Mouse (Mus musculus) midbrain, embryonic 10.5 days (tissue): ENCODE measurements at regions not wholly inside any gene's neighbourhood (a gene's known extent, or its start where the extent isn't known, plus 50 kb on each side); places are given as distances from the start of the nearest gene placed in this dataset.

ENCODE experiments used
- DNase-seq: peaks from one replicate; pipeline ENCODE4 v3.0.0-alpha.2; 2017; ENCODE audit warnings: low spot score
- H3K27ac ChIP-seq: fragments of 300-500 bp; sonication (generic); replicated peaks from 2 replicates; pipeline ENCODE4 v1.5.1; 2016; ENCODE audit warnings: mild to moderate bottlenecking
- H3K27me3 ChIP-seq: fragments of 300-500 bp; sonication (generic); 2 replicates; pipeline ENCODE4 v1.6.1; 2016; ENCODE audit warnings: low read depth, mild to moderate bottlenecking; ENCODE audit not compliant: poor library complexity, severe bottlenecking
- H3K36me3 ChIP-seq: fragments of 300-500 bp; sonication (generic); 2 replicates; pipeline ENCODE4 v1.6.1; 2016; ENCODE audit warnings: mild to moderate bottlenecking, moderate library complexity
- H3K4me1 ChIP-seq: fragments of 300-500 bp; sonication (generic); 2 replicates; pipeline ENCODE4 v1.6.1; 2016
- H3K4me3 ChIP-seq: fragments of 300-500 bp; sonication (generic); 2 replicates; pipeline ENCODE4 v1.5.1; 2016; ENCODE audit warnings: mild to moderate bottlenecking, moderate library complexity
- H3K9me3 ChIP-seq: fragments of 300-500 bp; sonication (generic); replicated peaks from 2 replicates; pipeline ENCODE4 v1.6.1; 2016; ENCODE audit warnings: mild to moderate bottlenecking
- WGBS: fragments of 180-500 bp; shearing (Covaris S2); methylation state at CpG from one replicate; pipeline ENCODE4 v1.1.7; 2016; 5-methylcytosine and 5-hydroxymethylcytosine counted together

DNA sequence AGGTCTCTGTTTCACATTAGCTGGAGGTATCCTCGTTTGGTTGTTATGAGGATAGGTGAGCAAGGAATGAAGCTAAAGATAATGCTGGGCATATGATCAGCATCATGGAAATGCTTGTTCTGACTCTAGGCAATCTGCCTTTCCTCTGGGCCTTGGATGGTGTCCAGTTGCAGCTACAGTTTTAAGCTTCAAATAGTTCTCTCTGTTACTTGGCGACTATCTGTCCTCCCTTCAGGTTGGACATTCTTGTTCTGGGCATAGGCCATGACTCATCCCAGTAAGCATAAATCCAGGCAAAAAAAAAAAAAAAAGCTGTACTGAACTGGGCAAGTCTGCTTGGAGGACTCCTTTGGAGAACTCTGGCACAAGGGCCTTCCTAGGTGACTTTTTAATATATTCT is 776.9 kb downstream of the Kcnma1 start:
- Histone ChIP-seq H3K9me3 (no peaks in the 10 kb centered on the region), H3K4me1 (0 out of 2 replicates have a peak, but pooled peaks cover 4% of the 10 kb centered on the region), H3K27me3 (no peaks in the 10 kb centered on the region), H3K36me3 (no peaks in the 10 kb centered on the region), H3K27ac (no peak overlapping the region), H3K4me3 (no peak overlapping the region)
- 86% methylated on average over 2 of the region's 2 CpGs for WGBS
- no peak for DNase-seq

DNA sequence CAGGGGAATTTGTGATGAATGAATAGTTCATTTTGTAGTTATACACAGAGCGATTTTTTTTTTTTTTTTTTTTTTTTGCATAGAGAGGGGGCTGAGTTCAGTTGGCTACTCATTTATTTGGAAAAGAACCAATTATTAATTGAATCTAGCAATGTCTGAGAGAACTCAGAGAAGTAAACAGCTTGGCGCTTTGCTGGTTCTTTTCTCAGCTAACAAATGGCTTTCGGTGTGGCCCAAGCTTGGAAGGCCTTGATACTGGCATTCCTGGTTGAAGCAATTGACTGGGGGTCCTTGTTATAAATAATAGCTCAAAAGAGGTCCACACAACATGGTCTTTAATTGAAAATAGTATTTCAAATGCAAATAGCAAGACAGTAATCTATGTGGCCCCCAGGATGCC is 815.6 kb downstream of the Kcnma1 start:
- Histone ChIP-seq H3K4me1 (no peaks in the 10 kb centered on the region), H3K27me3 (no peaks in the 10 kb centered on the region), H3K9me3 (no peaks in the 10 kb centered on the region), H3K4me3 (no peak overlapping the region), H3K36me3 (no peaks in the 10 kb centered on the region), H3K27ac (no peak overlapping the region)
- DNase-seq, result no peak
- 89% methylated on average over 3 of the region's 3 CpGs for WGBS

DNA sequence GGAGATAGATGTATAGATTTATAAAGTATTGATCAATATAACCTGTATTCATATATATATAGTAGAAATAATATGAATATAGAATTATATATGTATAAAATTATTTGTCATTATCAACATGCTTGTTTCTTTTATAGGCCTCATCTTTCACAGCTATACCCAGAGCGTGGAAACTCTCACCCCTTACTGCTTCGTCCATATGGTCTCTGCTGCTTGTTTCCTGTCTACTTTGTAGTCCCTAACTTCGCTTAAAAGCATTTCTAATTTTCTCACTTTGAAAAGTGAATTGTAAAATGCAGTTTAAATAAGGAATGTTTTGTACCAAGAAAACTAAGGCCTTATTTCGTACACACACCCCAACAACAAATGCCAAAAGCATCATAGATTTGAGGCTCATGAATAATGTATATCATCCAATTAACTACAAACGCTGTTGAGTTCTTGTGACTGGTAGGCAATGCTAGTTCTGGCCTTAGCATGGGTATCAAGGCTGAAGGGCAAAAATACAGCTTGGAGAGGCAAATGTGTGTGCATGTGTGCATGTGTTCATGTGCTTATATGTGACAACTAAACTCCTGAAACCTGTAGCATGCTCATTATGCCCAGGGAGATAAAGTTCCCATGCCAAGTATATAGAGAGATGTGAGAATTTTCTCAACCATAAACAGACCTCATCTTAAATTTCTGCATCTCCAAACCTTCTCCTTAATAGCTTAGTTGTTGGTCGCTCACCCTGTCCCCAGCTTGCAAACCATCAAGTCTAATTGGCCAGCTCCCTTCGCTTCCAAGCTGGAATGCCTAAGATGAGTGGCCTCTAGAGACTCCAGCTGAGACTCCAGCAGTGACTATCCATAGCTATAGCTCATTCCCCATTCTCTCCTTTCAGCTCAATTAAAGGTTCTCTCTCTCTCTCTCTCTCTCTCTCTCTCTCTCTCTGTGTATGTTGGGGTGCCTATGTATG is 819.4 kb downstream of the Kcnma1 start:
- 75% methylated on average over 7 of the region's 7 CpGs for WGBS
- no peaks in the 10 kb centered on the region for H3K36me3 ChIP-seq
- H3K4me1 ChIP-seq, result peaks cover 8% of the 10 kb centered on the region
- H3K4me3 ChIP-seq, result no peak overlapping the region
- no peaks in the 10 kb centered on the region for H3K27me3 ChIP-seq
- DNase-seq, result no peak
- H3K9me3 ChIP-seq, result no peaks in the 10 kb centered on the region
- no peak overlapping the region for H3K27ac ChIP-seq

DNA sequence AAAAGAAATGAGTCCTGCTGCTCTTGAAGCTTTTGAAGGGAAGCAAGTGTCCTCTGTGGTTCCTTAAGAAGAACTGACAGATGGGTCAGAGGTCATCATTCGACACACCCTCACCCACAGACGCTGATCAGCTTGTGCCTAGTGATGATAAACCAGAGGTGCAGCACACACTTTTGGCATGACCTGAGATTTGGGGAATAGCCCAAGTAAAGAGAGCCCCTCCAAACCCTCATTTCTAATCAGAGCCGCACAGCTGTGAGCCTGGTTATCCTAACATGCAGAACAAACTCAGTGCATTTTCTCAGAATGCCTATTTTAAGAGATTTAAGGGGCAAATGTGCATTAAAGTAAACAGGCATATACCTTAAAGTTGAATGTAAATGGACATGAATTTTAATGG is 821.7 kb downstream of the Kcnma1 start:
- Histone ChIP-seq H3K4me3 (no peak overlapping the region), H3K27me3 (no peaks in the 10 kb centered on the region), H3K9me3 (no peaks in the 10 kb centered on the region), H3K36me3 (no peaks in the 10 kb centered on the region), H3K4me1 (peaks cover 8% of the 10 kb centered on the region), H3K27ac (no peak overlapping the region)
- DNase-seq, result no peak
- 62% methylated on average over 3 of the region's 3 CpGs for WGBS

DNA sequence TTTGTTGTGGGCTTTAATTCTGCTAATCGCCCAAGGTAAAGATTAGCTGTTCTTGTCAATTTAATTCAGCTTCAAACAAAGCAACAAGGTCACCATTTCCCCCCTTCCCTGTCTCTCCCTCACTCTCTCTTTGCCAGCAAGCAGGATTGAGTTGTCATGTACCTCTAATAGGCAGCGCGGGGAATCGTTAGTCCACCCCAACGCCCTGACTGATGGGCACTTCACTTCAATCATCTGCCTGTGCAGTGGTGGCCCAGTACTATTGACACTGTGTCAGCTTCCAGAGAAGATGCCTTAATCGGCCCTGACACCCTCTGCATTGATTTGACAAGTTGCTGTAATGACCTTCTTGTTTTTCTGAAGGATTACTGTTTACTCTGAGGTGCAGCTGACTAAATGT is 828.9 kb downstream of the Kcnma1 start:
- Histone ChIP-seq H3K4me3 (no peak overlapping the region), H3K36me3 (no peaks in the 10 kb centered on the region), H3K9me3 (no peaks in the 10 kb centered on the region), H3K27me3 (no peaks in the 10 kb centered on the region), H3K4me1 (peaks cover 4% of the 10 kb centered on the region; the same call in 1 of the 2 replicates), H3K27ac (no peak overlapping the region)
- WGBS, result 60% methylated on average over 6 of the region's 6 CpGs
- peak; percentile 19 for DNase-seq

DNA sequence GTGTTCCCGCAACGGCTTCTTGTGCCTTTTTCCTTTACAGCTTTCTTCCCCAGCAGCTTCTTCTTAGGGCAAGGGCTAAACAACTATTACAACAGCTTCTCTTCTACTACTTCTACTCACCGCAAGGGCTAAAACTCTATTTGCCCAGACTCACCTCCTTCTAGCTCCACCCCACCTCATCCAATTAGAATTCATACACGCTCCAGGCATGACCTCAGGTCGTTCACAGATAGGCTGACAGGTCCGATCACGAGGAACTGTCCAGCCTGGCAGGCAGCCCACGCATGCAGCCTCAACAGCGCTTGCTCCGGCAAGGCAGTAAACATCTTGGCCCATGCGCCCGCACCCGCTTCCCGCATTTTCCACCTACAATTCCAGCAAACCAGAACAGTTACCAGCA is 844.9 kb downstream of the Kcnma1 start:
- Histone ChIP-seq H3K9me3 (no peaks in the 10 kb centered on the region), H3K4me1 (no peaks in the 10 kb centered on the region), H3K27ac (no peak overlapping the region), H3K27me3 (no peaks in the 10 kb centered on the region), H3K36me3 (no peaks in the 10 kb centered on the region), H3K4me3 (no peak overlapping the region)
- no peak for DNase-seq
- WGBS, result 84% methylated on average over 14 of the region's 14 CpGs

DNA sequence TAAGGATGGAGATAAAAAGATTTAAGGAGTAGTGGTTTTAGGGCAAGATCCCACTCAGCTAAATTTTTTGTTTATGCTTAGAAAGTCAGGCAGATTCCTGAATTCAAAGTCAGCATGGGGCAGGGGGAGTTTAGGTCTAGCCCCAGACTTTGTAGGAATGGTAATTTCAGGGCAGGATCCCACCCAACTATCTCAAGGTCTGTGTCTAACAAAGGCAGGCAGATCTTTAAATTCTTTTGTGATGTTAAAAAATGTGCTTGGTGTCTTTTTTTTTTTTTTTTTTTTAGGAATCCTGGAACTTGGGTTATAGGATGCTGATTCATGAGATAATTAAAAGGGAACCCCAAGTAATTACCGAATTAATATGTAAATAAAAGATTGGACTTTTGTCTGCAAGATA is 853.7 kb downstream of the Kcnma1 start:
- no peaks in the 10 kb centered on the region for H3K36me3 ChIP-seq
- no peaks in the 10 kb centered on the region for H3K4me1 ChIP-seq
- 76% methylated on average over 1 of the region's 1 CpGs for WGBS
- no peak overlapping the region for H3K4me3 ChIP-seq
- H3K9me3 ChIP-seq, result no peaks in the 10 kb centered on the region
- no peak overlapping the region for H3K27ac ChIP-seq
- H3K27me3 ChIP-seq, result no peaks in the 10 kb centered on the region
- DNase-seq, result no peak

DNA sequence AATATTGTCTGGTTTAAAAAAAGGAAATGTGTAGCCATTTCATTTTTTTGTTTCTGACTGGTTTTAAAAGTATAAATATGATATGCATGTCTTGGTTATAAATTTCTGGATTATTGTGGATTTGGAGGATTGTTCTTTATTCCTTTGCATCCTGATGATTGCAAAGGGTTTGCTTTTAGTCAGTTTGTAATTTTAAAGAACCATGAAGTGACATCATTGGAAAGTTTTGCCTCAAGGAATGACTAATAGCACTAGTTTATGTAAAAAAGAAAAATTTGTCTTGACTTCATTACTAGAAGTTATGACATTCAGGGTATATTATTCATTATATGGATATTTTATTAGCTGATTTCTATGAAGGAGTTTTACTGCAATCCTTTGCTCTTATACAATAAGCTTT is 863.9 kb downstream of the Kcnma1 start:
- Histone ChIP-seq H3K4me3 (no peak overlapping the region), H3K27ac (no peak overlapping the region), H3K36me3 (no peaks in the 10 kb centered on the region), H3K27me3 (no peaks in the 10 kb centered on the region), H3K9me3 (no peaks in the 10 kb centered on the region), H3K4me1 (no peaks in the 10 kb centered on the region)
- no peak for DNase-seq

DNA sequence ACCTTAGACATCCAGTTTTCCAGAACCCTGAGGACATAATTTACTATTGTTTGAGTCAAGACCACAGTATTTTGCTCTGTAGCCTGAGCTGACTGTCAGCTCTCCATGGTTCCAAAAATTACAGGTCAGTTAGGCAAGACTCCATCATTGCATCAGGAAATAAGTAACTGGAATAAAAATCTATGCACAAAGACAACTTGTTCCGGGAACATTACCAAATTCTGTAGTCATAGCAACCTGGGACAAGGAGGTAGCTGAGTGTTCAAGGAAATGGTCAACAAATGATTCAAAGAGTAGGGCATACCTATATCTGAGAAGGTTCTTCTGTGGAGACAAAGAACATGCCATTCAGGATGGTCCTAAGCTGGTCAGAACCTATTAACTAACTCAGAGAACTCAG is 867.3 kb downstream of the Kcnma1 start:
- no peak overlapping the region for H3K27ac ChIP-seq
- DNase-seq, result no peak
- WGBS, result 90% methylated on average over 1 of the region's 1 CpGs
- no peaks in the 10 kb centered on the region for H3K4me1 ChIP-seq
- no peaks in the 10 kb centered on the region for H3K9me3 ChIP-seq
- no peaks in the 10 kb centered on the region for H3K27me3 ChIP-seq
- H3K4me3 ChIP-seq, result no peak overlapping the region
- no peaks in the 10 kb centered on the region for H3K36me3 ChIP-seq

DNA sequence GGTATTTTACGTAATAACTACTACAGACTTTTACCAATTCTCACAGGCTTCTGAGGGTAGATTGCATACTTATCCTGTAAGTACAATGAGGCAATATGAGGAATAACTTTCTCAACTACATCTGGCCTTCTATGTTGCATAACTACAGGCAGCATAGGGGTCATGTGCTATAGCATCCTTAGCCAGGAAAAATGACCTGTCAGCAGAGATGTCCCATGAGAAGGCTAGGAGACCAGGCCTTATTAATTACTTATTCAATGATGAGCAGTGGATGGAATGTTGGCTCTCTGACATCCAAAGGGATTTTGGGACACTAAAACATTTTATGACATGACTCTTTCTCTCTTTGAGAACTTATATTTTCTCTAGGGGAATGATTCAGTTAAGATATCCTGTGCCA is 873.9 kb downstream of the Kcnma1 start:
- Histone ChIP-seq H3K4me3 (no peak overlapping the region), H3K27me3 (no peaks in the 10 kb centered on the region), H3K4me1 (no peaks in the 10 kb centered on the region), H3K36me3 (no peaks in the 10 kb centered on the region), H3K27ac (no peak overlapping the region), H3K9me3 (no peaks in the 10 kb centered on the region)
- 90% methylated on average over 1 of the region's 1 CpGs for WGBS
- no peak for DNase-seq

DNA sequence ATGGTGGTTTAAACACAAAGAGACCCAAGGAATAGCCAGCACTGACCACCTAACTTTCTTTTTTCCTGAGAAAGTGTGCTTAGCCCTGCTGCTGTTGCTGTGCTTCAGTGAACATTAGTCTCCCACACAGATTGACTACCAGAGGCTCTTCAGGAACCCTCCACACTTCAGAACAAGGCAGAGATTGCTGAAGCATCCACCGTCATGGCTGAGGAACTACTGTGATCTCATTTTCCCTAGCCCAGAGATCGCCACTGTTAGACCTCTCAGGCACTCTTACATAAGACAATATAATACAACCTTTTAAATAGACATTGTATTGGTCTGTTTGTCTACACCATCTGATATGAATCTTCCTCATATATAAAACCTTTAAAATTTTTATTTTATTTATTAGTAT is 879.6 kb downstream of the Kcnma1 start:
- H3K4me3 ChIP-seq, result no peak overlapping the region
- no peaks in the 10 kb centered on the region for H3K4me1 ChIP-seq
- no peaks in the 10 kb centered on the region for H3K9me3 ChIP-seq
- no peaks in the 10 kb centered on the region for H3K27me3 ChIP-seq
- H3K36me3 ChIP-seq, result no peaks in the 10 kb centered on the region
- H3K27ac ChIP-seq, result no peak overlapping the region
- DNase-seq, result no peak
- 91% methylated on average over 2 of the region's 2 CpGs for WGBS

DNA sequence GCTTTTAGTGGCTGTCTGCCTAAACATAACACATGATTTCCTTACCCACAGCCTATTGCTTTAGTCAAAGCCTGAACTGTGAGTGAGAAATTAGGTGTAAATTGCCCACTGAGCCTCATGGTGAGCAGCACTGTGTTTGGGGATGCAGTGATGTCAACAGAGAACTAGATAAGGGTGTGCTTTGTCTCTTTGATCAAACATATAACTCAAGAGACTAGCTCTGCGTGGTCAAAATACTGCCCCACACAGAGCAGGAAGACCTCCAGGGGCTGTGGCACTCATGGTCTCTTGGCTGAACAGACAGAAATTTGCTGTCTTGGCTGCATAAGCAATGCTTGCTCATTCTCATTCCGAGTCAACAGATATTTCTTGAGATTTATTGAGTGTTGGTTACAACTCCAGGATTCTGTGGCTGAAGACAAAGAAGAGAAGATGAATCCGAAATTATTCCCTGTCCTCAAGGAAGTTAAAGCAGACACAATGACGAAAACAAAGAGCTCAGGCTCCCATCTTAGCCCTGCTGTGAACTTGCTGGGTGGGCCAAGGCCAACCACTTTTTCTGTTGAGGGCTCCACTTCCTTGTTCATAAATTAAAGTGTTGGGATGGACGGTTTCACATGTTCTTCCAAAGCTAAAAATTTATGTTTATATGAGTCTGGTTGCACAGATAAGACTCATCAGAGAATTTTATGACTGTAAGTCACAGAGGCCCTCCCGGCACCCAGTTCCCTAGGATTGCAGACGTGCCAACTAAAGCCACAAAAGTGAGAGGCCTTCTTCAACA is 882.4 kb downstream of the Kcnma1 start:
- Histone ChIP-seq H3K9me3 (no peaks in the 10 kb centered on the region), H3K4me3 (no peak overlapping the region), H3K27me3 (no peaks in the 10 kb centered on the region), H3K4me1 (no peaks in the 10 kb centered on the region), H3K27ac (no peak overlapping the region), H3K36me3 (no peaks in the 10 kb centered on the region)
- 81% methylated on average over 7 of the region's 7 CpGs for WGBS
- DNase-seq, result no peak

DNA sequence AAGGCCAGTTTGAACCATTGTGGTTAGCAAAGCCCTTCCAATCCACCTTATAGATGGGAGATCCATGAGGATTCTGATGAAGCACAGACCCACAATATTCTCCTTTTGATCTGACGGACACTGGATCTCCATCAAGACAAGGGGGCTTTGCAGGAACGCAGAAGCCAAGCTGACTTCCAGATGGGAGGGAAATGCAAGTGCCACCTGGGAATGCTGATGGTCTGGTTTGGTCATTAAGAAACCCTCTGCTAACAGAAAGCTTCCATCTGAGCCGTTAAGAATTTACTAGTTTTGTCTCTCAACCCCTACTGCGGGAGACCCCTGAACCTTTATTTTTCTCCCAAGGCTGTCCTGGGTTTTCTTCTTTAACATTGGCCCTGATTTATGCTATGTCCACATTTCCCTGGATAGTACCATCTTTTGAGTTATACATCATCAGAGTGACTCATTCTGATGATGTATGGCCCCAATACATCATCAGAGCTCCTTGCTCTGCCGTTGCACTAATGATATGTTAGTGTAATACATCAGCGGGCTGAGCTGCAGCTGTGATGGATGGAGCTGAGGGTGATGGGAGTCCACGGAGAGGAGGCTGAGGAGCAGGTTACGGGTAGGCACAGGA is 898.3 kb downstream of the Kcnma1 start:
- DNase-seq, result no peak
- H3K4me3 ChIP-seq, result no peak overlapping the region
- 90% methylated on average over 8 of the region's 8 CpGs for WGBS
- H3K4me1 ChIP-seq, result no peaks in the 10 kb centered on the region
- H3K27me3 ChIP-seq, result no peaks in the 10 kb centered on the region
- H3K36me3 ChIP-seq, result no peaks in the 10 kb centered on the region
- no peaks in the 10 kb centered on the region for H3K9me3 ChIP-seq
- no peak overlapping the region for H3K27ac ChIP-seq
